Mouse (Mus musculus): ENCODE measurements around the gene Btbd6.

DNA sequence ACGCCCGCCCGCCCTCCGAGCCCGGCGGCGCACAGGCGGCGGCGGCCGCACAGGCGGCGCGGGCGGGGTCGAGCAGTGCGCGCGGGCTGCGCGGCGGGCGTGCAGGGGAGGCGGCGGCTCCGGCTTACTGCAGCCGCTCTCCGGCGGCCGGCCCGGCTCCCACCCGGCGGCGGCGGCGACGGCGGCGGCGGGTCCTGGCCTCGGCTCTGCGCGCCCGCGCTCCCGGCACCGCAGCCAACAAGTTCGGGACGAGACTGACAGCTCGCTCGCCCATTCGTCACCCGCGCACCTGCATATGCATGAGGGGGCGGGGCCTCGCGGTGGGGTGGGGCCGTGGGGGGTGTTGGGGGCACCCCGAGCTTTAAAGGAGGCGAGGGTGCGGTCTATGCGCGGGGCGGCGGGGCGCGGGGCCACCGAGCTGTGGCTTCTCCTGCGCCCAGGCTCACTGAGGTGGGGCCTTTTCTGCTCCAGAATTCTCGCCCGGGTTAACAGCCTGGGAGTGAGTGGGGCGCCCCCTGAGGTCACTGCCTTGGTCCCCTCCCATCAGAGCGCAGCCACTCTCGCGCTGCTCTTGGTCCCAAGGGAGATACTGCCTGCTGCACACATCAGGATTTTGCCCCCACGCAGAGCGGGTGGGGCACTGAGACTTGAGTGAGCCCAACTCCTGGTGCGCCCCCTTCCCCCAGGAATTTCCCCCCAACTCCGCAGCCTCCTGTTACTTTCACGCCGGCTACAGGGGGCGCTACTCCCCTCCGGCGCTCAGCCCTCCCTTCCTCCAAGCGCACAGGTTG, 46.5 kb upstream of the Btbd6 start, which contains the start of gene Jag2:
- TF ChIP-seq CTCF (IDR thresholded peaks at IDR 0.05) (peak; percentile 67), EP300 (IDR thresholded peaks at IDR 0.05) (no peak)

Measured in lung, postnatal 0 days (tissue).